Mouse (Mus musculus): ENCODE data around the gene Fhad1.
"Not testable (repeated sequence)": the region's sequence is repeated elsewhere in the genome, so short reads cannot be mapped to it uniquely, and the experiment has no call there.

Fhad1 gene

GRCm38 (mm10) chr4:142039662-142040353 is 24.9 kb upstream of the Fhad1 start:
- DNase-seq (ENCODE audit: low spot score) = no peak

GRCm38 (mm10) chr4:142037897-142038296 is 23.0 kb upstream of the Fhad1 start:
- no peak for DNase-seq (ENCODE audit: low spot score)

- no peak for DNase-seq (ENCODE audit: low spot score)
Measured at GRCm38 (mm10) chr4:142028533-142028932, 13.7 kb upstream of the Fhad1 start.

- DNase-seq (ENCODE audit: low spot score) = no peak
Measured at GRCm38 (mm10) chr4:142026965-142027364, 12.1 kb upstream of the Fhad1 start.

- no peak for DNase-seq (ENCODE audit: low spot score)
Measured at GRCm38 (mm10) chr4:142024536-142024935, 9.7 kb upstream of the Fhad1 start.

GRCm38 (mm10) chr4:142023166-142023565 is 8.3 kb upstream of the Fhad1 start:
- no peak for DNase-seq (ENCODE audit: low spot score)

GRCm38 (mm10) chr4:142017686-142018085 is 2.8 kb upstream of the Fhad1 start:
- no peak for DNase-seq (ENCODE audit: low spot score)

- no peak for DNase-seq (ENCODE audit: low spot score)
Measured at GRCm38 (mm10) chr4:142011236-142011635, 3.6 kb downstream of the Fhad1 start.

- DNase-seq (ENCODE audit: low spot score) = no peak
Measured at GRCm38 (mm10) chr4:142010441-142010840, 4.4 kb downstream of the Fhad1 start.

GRCm38 (mm10) chr4:142008206-142008605 is 6.7 kb downstream of the Fhad1 start:
- no peak for DNase-seq (ENCODE audit: low spot score)

- no peak for DNase-seq (ENCODE audit: low spot score)
Measured at GRCm38 (mm10) chr4:142000581-142000980, 14.3 kb downstream of the Fhad1 start.

- no peak for DNase-seq (ENCODE audit: low spot score)
Measured at GRCm38 (mm10) chr4:141999494-142000074, 15.3 kb downstream of the Fhad1 start.

- no peak for DNase-seq (ENCODE audit: low spot score)
Measured at GRCm38 (mm10) chr4:141998282-141998821, 16.5 kb downstream of the Fhad1 start.

GRCm38 (mm10) chr4:141996880-141997279 is 18.0 kb downstream of the Fhad1 start:
- no peak for DNase-seq (ENCODE audit: low spot score)

GRCm38 (mm10) chr4:141996086-141996485 is 18.8 kb downstream of the Fhad1 start:
- no peak for DNase-seq (ENCODE audit: low spot score)

GRCm38 (mm10) chr4:141994062-141994471 is 20.8 kb downstream of the Fhad1 start:
- DNase-seq (ENCODE audit: low spot score) = not testable (repeated sequence)

- no peak for DNase-seq (ENCODE audit: low spot score)
Measured at GRCm38 (mm10) chr4:141993347-141994061, 21.4 kb downstream of the Fhad1 start.

GRCm38 (mm10) chr4:141992530-141993204 is 22.2 kb downstream of the Fhad1 start:
- no peak for DNase-seq (ENCODE audit: low spot score)

GRCm38 (mm10) chr4:141988178-141988577 is 26.7 kb downstream of the Fhad1 start:
- no peak for DNase-seq (ENCODE audit: low spot score)

GRCm38 (mm10) chr4:141983689-141984088 is 31.2 kb downstream of the Fhad1 start:
- no peak for DNase-seq (ENCODE audit: low spot score)

GRCm38 (mm10) chr4:141981475-141981874 is 33.4 kb downstream of the Fhad1 start:
- DNase-seq (ENCODE audit: low spot score) = no peak

- no peak for DNase-seq (ENCODE audit: low spot score)
Measured at GRCm38 (mm10) chr4:141978582-141978981, 36.3 kb downstream of the Fhad1 start.

All from layer of hippocampus, adult 9-10 months (tissue).